Mouse (Mus musculus) stomach, embryonic 14.5 days (tissue): ENCODE measurements around the gene Prkar1a. TPM values are rescaled to one million over a fixed set of nuclear protein-coding genes. Genes with fewer than 3 reads are reported as not detected.
"Not testable (repeated sequence)": the region's sequence is repeated elsewhere in the genome, so short reads cannot be mapped to it uniquely, and the experiment has no call there.

Source experiments
- ATAC-seq: fragments of 200-750 bp; cut with Nextera tagmentation; 2 replicates; pipeline ENCODE4 v1.8.0; 2017; ENCODE audit warnings: low read depth, moderate TSS enrichment; ENCODE audit not compliant: insufficient number of reproducible peaks, insufficient read depth, low FRiP score
- H3K27ac ChIP-seq: fragments of 300-500 bp; sonication (generic); 2 replicates; pipeline ENCODE4 v1.5.1; 2014; ENCODE audit warnings: mild to moderate bottlenecking, low read length, moderate library complexity, mixed read lengths
- H3K27me3 ChIP-seq: fragments of 300-500 bp; sonication (generic); 2 replicates; pipeline ENCODE4 v1.6.1; 2014; ENCODE audit warnings: low read length, control low read depth, mixed read lengths; ENCODE audit not compliant: control insufficient read depth, insufficient read depth
- H3K36me3 ChIP-seq: fragments of 300-500 bp; sonication (generic); 2 replicates; pipeline ENCODE4 v1.6.1; 2014; ENCODE audit warnings: mild to moderate bottlenecking, control low read depth, low read length, moderate library complexity, mixed read lengths; ENCODE audit not compliant: control insufficient read depth, insufficient read depth
- H3K4me1 ChIP-seq: fragments of 300-500 bp; sonication (generic); 2 replicates; pipeline ENCODE4 v1.6.1; 2014; ENCODE audit warnings: low read length, control low read depth, mixed read lengths; ENCODE audit not compliant: control insufficient read depth, insufficient read depth
- H3K4me2 ChIP-seq: fragments of 300-500 bp; sonication (generic); replicated peaks from 2 replicates; pipeline ENCODE4 v1.6.1; 2014; ENCODE audit warnings: low read depth, low read length, control low read depth
- H3K4me3 ChIP-seq: fragments of 300-500 bp; sonication (generic); 2 replicates; pipeline ENCODE4 v1.5.1; 2014; ENCODE audit warnings: low read depth, low read length, control low read depth
- H3K9ac ChIP-seq: fragments of 300-500 bp; sonication (generic); replicated peaks from 2 replicates; pipeline ENCODE4 v1.6.1; 2014; ENCODE audit warnings: low read depth, mild to moderate bottlenecking, control low read depth, low read length, moderate library complexity, mixed read lengths
- H3K9me3 ChIP-seq: fragments of 300-500 bp; sonication (generic); 2 replicates; pipeline ENCODE4 v1.6.1; 2016; ENCODE audit warnings: low read depth, low read length, control low read depth; ENCODE audit not compliant: control insufficient read depth
- WGBS: fragments of 180-500 bp; shearing (Covaris S2); extraction: QIAGEN DNeasy Blood & Tissue Kit; methylation state at CpG from one replicate; pipeline ENCODE4 v1.1.7; 2014; 5-methylcytosine and 5-hydroxymethylcytosine counted together
- polyA plus RNA-seq: library from polyadenylated mRNA; unstranded; fragments of >200 nt; fragmentation: Nextera tagmentation; extraction: Ambion mirVana; gene quantifications from 2 replicates; pipeline ENCODE4 v1.2.1, GENCODE M21; 2014

The Prkar1a gene
- polyA plus RNA-seq, 1 experiment from 2014 or later = 340 TPM

DNA sequence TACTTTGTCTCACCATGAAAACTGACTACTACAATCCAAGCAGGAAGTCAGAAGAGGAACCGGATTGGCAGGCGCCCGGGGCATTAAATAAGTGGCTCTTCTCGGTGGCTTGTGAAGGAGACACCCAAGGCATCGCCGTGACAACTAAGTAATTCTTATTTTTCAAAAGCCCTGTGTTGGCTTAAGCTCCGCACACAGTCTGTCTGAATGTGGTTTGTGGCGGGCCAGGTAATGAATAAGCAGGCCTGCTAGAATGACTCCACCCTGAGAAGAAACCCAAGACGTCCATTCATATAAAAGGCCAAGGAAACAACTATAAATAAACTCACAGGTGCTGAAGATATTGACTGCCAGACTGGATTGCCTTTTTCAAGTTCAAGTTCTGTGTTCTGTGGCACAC, 33.9 kb upstream of the Prkar1a start:
- WGBS = 60% methylated on average over 9 of the region's 9 CpGs
- Histone ChIP-seq H3K4me2 (no peak overlapping the region), H3K36me3 (no peaks in the 10 kb centered on the region), H3K27ac (no peak overlapping the region), H3K9me3 (no peaks in the 10 kb centered on the region), H3K9ac (no peak overlapping the region), H3K27me3 (no peaks in the 10 kb centered on the region), H3K4me1 (peaks cover 4% of the 10 kb centered on the region; the same call in 1 of the 2 replicates), H3K4me3 (no peak overlapping the region)
- ATAC-seq = no peak

- no peak overlapping the region for H3K9ac ChIP-seq
- no peak overlapping the region for H3K4me3 ChIP-seq
- H3K9me3 ChIP-seq = no peaks in the 10 kb centered on the region
- no peaks in the 10 kb centered on the region for H3K36me3 ChIP-seq
- 76% methylated on average over 4 of the region's 4 CpGs for WGBS
- H3K27ac ChIP-seq = no peak overlapping the region
- no peaks in the 10 kb centered on the region for H3K27me3 ChIP-seq
- no peaks in the 10 kb centered on the region; the same call in 1 of the 2 replicates for H3K4me1 ChIP-seq
- ATAC-seq = no peak
- H3K4me2 ChIP-seq = no peak overlapping the region
Observed at GRCm38 (mm10) chr11:109616352-109616751, 32.9 kb upstream of the Prkar1a start.

DNA sequence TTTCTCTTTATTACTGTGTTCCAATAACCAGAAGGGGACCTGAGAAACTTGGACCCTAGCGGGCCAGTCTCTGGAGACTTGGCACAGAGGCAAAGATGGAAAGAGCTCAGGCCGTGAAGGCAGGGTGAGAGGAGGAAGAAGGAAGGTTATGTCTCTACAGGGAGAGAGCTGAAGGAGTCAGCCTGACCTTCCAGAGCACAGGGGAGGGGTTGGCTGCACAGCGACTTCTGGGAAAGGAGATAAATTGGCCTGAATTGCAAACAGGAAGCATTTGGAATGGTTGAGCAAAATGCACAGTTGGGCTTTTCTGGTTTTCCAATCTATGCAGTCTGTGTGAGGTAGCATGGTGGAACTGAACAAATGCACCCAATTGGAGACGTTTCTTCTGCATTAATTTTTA, 32.4 kb upstream of the Prkar1a start:
- no peak overlapping the region for H3K27ac ChIP-seq
- no peak overlapping the region for H3K4me3 ChIP-seq
- no peaks in the 10 kb centered on the region for H3K9me3 ChIP-seq
- H3K27me3 ChIP-seq = no peaks in the 10 kb centered on the region
- H3K9ac ChIP-seq = no peak overlapping the region
- ATAC-seq = no peak
- no peaks in the 10 kb centered on the region; the same call in 1 of the 2 replicates for H3K4me1 ChIP-seq
- no peaks in the 10 kb centered on the region for H3K36me3 ChIP-seq
- 52% methylated on average over 4 of the region's 4 CpGs for WGBS
- no peak overlapping the region for H3K4me2 ChIP-seq

- 41% methylated on average over 8 of the region's 8 CpGs for WGBS
- not testable (repeated sequence) for H3K27me3 ChIP-seq, ATAC-seq, H3K4me2 ChIP-seq, H3K9me3 ChIP-seq, H3K4me3 ChIP-seq, H3K27ac ChIP-seq, H3K4me1 ChIP-seq, H3K36me3 ChIP-seq, H3K9ac ChIP-seq
Observed at GRCm38 (mm10) chr11:109619055-109619454, 30.1 kb upstream of the Prkar1a start.

DNA sequence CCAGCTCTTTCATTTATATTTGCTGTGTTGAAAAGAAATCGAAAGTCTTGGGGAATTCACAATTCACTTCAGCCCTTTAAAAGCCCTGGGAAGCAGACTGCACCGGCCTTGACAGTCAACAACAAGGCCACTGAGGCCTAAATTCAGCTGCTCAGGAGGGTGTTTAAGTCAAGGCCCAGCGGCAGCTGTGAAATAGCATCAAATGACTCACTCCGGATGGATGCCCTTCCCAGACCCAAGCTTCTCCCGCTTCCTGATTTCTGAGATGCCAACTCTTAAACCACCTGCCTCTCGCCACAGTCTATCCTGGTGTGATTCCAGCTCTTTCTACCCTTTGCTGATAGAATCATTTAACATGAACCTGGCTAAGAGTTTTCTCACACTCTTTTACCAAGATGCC, 28.8 kb upstream of the Prkar1a start:
- Histone ChIP-seq H3K9ac (no peak overlapping the region), H3K9me3 (no peaks in the 10 kb centered on the region), H3K27me3 (no peaks in the 10 kb centered on the region), H3K36me3 (no peaks in the 10 kb centered on the region), H3K4me1 (peaks cover 5% of the 10 kb centered on the region; the same call in 1 of the 2 replicates), H3K4me2 (no peak overlapping the region), H3K27ac (no peak overlapping the region), H3K4me3 (no peak overlapping the region)
- 75% methylated on average over 6 of the region's 6 CpGs for WGBS
- no peak for ATAC-seq

- ATAC-seq = 0 out of 2 replicates have a peak, but pooled peaks have one; percentile 29
- Histone ChIP-seq H3K9me3 (no peaks in the 10 kb centered on the region), H3K27ac (no peak overlapping the region), H3K4me3 (no peak overlapping the region), H3K4me1 (peaks cover 5% of the 10 kb centered on the region; the same call in 1 of the 2 replicates), H3K36me3 (no peaks in the 10 kb centered on the region), H3K4me2 (no peak overlapping the region), H3K27me3 (no peaks in the 10 kb centered on the region), H3K9ac (no peak overlapping the region)
- 16% methylated on average over 2 of the region's 2 CpGs for WGBS
Observed at GRCm38 (mm10) chr11:109621183-109621582, 28.0 kb upstream of the Prkar1a start.

DNA sequence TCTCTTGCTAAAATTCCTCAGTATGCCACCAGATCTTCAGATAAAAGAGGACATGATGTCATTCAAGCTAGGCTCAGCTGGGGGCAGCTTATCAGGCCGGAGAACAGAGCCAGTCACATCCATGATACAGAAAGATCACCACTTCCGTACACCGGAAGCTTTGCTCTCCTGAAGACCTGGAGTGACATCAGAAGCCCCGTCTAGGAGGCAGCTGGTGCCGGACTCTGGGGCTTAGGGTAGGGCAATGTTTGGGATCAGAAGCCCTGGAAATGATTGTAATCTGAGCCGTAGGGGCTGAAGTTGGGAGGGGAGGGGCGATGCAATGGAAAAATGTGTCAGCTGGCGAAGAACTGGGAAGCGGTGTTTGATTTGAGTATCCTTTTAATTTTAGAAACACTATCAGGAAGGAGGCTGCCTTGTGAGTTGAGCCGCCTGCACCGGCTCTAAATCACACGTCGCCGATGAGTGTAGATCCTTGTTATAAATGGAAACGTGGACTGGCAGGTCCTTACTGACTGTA, 26.6 kb upstream of the Prkar1a start:
- Histone ChIP-seq H3K27me3 (no peaks in the 10 kb centered on the region), H3K4me1 (peaks cover 5% of the 10 kb centered on the region; the same call in 1 of the 2 replicates), H3K4me2 (peak overlapping the region; percentile 36), H3K9me3 (no peaks in the 10 kb centered on the region), H3K9ac (no peak overlapping the region), H3K36me3 (no peaks in the 10 kb centered on the region), H3K4me3 (peak overlapping the region; percentile 7; the same call in 1 of the 2 replicates), H3K27ac (no peak overlapping the region)
- ATAC-seq = no peak; the same call in 1 of the 2 replicates
- WGBS = 10% methylated on average over 15 of the region's 15 CpGs

DNA sequence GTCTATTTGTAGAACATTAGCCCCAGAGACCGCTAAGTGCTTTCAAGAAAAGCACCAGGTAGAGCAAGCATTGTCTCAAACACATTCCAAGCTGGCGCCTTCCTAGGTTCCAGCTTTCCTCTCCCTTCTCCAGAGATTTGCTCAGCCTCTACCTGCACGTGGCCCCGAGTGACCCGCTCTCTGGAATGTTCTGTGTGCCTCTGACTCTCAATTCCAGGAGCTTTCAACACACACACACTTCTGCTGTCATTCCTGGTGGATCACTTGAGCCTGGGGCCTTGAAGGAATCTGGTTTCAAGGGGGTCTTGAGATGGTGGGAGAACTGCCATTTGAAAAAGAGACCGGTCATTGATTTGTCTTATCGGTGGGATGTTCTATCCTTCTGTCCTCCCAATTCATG, 26.0 kb upstream of the Prkar1a start:
- Histone ChIP-seq H3K27me3 (no peaks in the 10 kb centered on the region), H3K36me3 (no peaks in the 10 kb centered on the region), H3K9ac (no peak overlapping the region), H3K9me3 (no peaks in the 10 kb centered on the region), H3K4me2 (no peak overlapping the region), H3K27ac (no peak overlapping the region), H3K4me3 (no peak overlapping the region), H3K4me1 (peaks cover 5% of the 10 kb centered on the region; the same call in 1 of the 2 replicates)
- WGBS = 74% methylated on average over 7 of the region's 7 CpGs
- ATAC-seq = no peak

GRCm38 (mm10) chr11:109627648-109628047, 21.6 kb upstream of the Prkar1a start:
- Histone ChIP-seq H3K4me1 (0 out of 2 replicates have a peak, but pooled peaks cover 3% of the 10 kb centered on the region), H3K4me2 (no peak overlapping the region), H3K36me3 (no peaks in the 10 kb centered on the region), H3K27ac (no peak overlapping the region), H3K9me3 (no peaks in the 10 kb centered on the region), H3K9ac (no peak overlapping the region), H3K4me3 (no peak overlapping the region), H3K27me3 (no peaks in the 10 kb centered on the region)
- no peak for ATAC-seq
- WGBS = 84% methylated on average over 4 of the region's 4 CpGs
